Mouse (Mus musculus) heart, embryonic 15.5 days (tissue): ENCODE measurements around the gene Psmd12. TPM values are rescaled to one million over a fixed set of nuclear protein-coding genes. Genes with fewer than 3 reads are reported as not detected.

Experiments
- ATAC-seq: fragments of 200-750 bp; cut with Nextera tagmentation; replicated peaks from 2 replicates; pipeline ENCODE4 v1.8.0; 2017; ENCODE audit warnings: low read depth, moderate TSS enrichment; ENCODE audit not compliant: insufficient number of reproducible peaks, insufficient read depth, low FRiP score
- H3K27ac ChIP-seq: fragments of 300-500 bp; sonication (generic); 2 replicates; pipeline ENCODE4 v1.5.1; 2015; ENCODE audit warnings: mild to moderate bottlenecking, inconsistent platforms
- H3K27me3 ChIP-seq: fragments of 300-500 bp; sonication (generic); 2 replicates; pipeline ENCODE4 v1.6.1; 2015; ENCODE audit warnings: inconsistent platforms
- H3K36me3 ChIP-seq: fragments of 300-500 bp; sonication (generic); 2 replicates; pipeline ENCODE4 v1.6.1; 2015; ENCODE audit warnings: mild to moderate bottlenecking, inconsistent platforms
- H3K4me1 ChIP-seq: fragments of 300-500 bp; sonication (generic); replicated peaks from 2 replicates; pipeline ENCODE4 v1.6.1; 2015; ENCODE audit warnings: inconsistent platforms
- H3K4me2 ChIP-seq: fragments of 300-500 bp; sonication (generic); 2 replicates; pipeline ENCODE4 v1.6.1; 2015; ENCODE audit warnings: inconsistent platforms, mild to moderate bottlenecking, moderate library complexity
- H3K4me3 ChIP-seq: fragments of 300-500 bp; sonication (generic); 2 replicates; pipeline ENCODE4 v1.5.1; 2015; ENCODE audit warnings: mild to moderate bottlenecking, inconsistent platforms
- H3K9ac ChIP-seq: fragments of 300-500 bp; sonication (generic); 2 replicates; pipeline ENCODE4 v1.6.1; 2015; ENCODE audit warnings: mild to moderate bottlenecking, inconsistent platforms
- H3K9me3 ChIP-seq: fragments of 300-500 bp; sonication (generic); replicated peaks from 2 replicates; pipeline ENCODE4 v1.6.1; 2016; ENCODE audit warnings: inconsistent platforms
- WGBS: fragments of 180-500 bp; shearing (Covaris S2); methylation state at CpG from one replicate; pipeline ENCODE4 v1.1.7; 2015; ENCODE audit warnings: mixed read lengths; 5-methylcytosine and 5-hydroxymethylcytosine counted together
- polyA plus RNA-seq: library from polyadenylated mRNA; unstranded; fragments of >200 nt; fragmentation: Nextera tagmentation; extraction: Ambion mirVana; gene quantifications from 2 replicates; pipeline ENCODE4 v1.2.1, GENCODE M21; 2015

Gene Psmd12
- polyA plus RNA-seq, 1 experiment from 2014 or later = 134 TPM

DNA sequence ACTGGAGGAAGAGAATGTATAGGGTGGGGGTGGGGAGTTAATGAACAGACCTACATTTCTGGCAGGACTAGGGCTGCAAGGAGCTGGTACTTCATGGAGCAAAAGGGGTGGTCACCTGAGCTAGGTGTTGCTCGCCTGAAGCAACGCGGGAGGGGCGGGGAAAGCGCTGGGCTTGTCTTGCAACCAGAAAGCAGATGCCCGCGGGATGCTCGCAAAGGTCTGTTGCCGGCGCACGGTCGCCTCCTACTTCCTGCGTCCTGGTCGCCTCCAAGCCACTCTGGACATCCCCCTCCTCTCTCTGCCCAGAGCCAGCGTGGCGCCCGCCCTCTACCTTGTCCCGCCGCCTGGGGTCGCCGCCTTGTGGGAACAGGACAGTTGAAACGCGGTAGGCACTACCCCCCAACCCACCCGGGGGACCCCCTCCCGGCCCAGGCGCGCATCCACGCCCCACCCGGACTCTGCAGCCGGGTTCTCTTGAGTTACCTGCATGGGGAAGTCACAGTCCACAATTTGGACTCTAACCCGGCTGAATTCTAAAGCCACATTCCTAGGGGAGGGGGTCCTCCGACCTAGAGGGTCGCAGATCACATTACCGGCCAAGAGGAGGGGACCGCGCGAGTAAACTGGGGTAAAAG is 67.5 kb downstream of the Psmd12 start:
- peaks cover 9% of the 10 kb centered on the region for H3K36me3 ChIP-seq
- no peaks in the 10 kb centered on the region for H3K9me3 ChIP-seq
- peak overlapping the region; percentile 100 for H3K4me2 ChIP-seq
- peaks cover 9% of the 10 kb centered on the region for H3K27me3 ChIP-seq
- peaks cover 23% of the 10 kb centered on the region for H3K4me1 ChIP-seq
- WGBS = under 1% methylated on average over 36 of the region's 37 CpGs
- peak; percentile 48; the same call in 1 of the 2 replicates for ATAC-seq
- peak overlapping the region; percentile 82 for H3K9ac ChIP-seq
- peak overlapping the region; percentile 79 for H3K27ac ChIP-seq
- peak overlapping the region; percentile 87 for H3K4me3 ChIP-seq

- WGBS = under 1% methylated on average over 67 of the region's 70 CpGs
- peak within 1 kb of the TSS; percentile 100 for H3K4me2 ChIP-seq
- H3K27ac ChIP-seq = peak within 1 kb of the TSS; percentile 79
- H3K27me3 ChIP-seq = peaks cover 9% of the 10 kb centered on the region
- H3K4me3 ChIP-seq = peak within 1 kb of the TSS; percentile 87
- H3K9me3 ChIP-seq = no peaks in the 10 kb centered on the region
- H3K36me3 ChIP-seq = peaks cover 14% of the 10 kb centered on the region
- ATAC-seq = peak; percentile 82
- peak within 1 kb of the TSS; percentile 82 for H3K9ac ChIP-seq
- H3K4me1 ChIP-seq = peaks cover 23% of the 10 kb centered on the region
These were observed 68.3 kb downstream of the Psmd12 start, which contains the start of gene Helz for GRCm38 (mm10) chr11:107547351-107548203. Helz (plus strand) TSS chr11:107547930.

DNA sequence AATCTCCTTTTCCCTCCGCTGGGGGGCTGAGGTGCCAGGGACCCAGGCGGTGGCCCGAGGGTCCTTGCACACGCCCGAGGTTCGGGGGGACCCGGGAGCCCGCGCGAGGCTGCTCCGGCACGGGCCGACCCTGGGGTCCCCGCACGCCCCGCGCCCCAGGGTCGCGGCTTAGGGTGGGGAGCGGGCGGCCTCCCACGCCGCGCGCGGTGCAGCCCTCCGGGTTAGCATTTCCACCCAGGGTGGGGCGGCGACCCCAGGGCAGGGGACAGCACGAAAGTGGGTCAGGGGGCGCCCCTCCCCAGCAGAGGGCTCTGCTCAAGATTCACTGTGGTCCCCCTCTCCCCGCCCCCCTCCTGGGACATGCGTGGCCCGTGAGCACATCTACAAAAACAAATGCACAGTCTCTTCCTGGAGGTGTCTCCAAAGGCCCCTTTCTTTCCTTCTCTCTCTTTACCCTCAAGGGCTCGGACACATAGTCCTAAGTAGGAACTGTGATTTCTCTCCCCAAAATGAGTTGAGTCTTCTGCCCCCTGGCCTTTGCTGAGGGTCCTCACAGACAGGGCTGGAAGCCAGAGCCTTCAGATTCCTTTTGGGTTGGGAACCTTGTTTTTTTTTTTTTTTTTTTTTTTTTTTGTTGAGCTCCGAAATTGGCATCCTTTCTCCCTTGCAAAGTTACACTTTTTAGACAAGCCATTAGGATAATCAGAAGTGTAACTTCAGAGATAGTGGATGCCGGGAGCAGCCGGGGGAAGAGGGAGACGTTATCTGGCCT is 69.1 kb downstream of the Psmd12 start:
- Histone ChIP-seq H3K4me3 (peak overlapping the region; percentile 87), H3K4me1 (peaks cover 23% of the 10 kb centered on the region), H3K27me3 (peaks cover 9% of the 10 kb centered on the region), H3K9me3 (no peaks in the 10 kb centered on the region), H3K9ac (peak overlapping the region; percentile 82), H3K4me2 (peak overlapping the region; percentile 100), H3K36me3 (peaks cover 18% of the 10 kb centered on the region), H3K27ac (peak overlapping the region; percentile 79)
- 1% methylated on average over 39 of the region's 39 CpGs for WGBS
- ATAC-seq = peak; percentile 48

Other genes with a start within 250 kb of the Psmd12 start
- 15.2 and 18.0 TPM in 2 replicates for gene Pitpnc1, start 8.8 kb upstream of the Psmd12 start, polyA plus RNA-seq
- gene Helz, start 68.4 kb downstream of the Psmd12 start, polyA plus RNA-seq = 11.7 and 16.2 TPM in 2 replicates
- gene Cacng1, start 237.0 kb downstream of the Psmd12 start, polyA plus RNA-seq = 0.19 and 0.25 TPM in 2 replicates